Mouse (Mus musculus): ENCODE results near the gene Sec24a. TPM values are rescaled to one million over a fixed set of nuclear protein-coding genes. Genes with fewer than 3 reads are reported as not detected.
A peak's percentile ranks its signal among the peaks of the same experiment; 100 is the strongest.
"Not testable (repeated sequence)": the region's sequence is repeated elsewhere in the genome, so short reads cannot be mapped to it uniquely, and the experiment has no call there.

Gene Sec24a
- total RNA-seq, 2 experiments from 2014 or later: 17.8 to 19.4 TPM

- no peak for DNase-seq (ENCODE audit: low spot score in 2 of 2)
Observed at GRCm38 (mm10) chr11:51761241-51761640, 2.2 kb downstream of the Sec24a start.

GRCm38 (mm10) chr11:51759941-51760657 lies 3.3 kb downstream of the Sec24a start:
- DNase-seq (ENCODE audit: low spot score in 2 of 2): no peak

GRCm38 (mm10) chr11:51759251-51759650 lies 4.2 kb downstream of the Sec24a start:
- DNase-seq (ENCODE audit: low spot score in 2 of 2): no peak

- not testable (repeated sequence) for DNase-seq (ENCODE audit: low spot score in 2 of 2)
Observed at GRCm38 (mm10) chr11:51758207-51758606, 5.2 kb downstream of the Sec24a start.

GRCm38 (mm10) chr11:51757625-51758024 lies 5.8 kb downstream of the Sec24a start:
- no peak for DNase-seq (ENCODE audit: low spot score in 2 of 2)

- no peak for DNase-seq (ENCODE audit: low spot score in 2 of 2)
Observed at GRCm38 (mm10) chr11:51757023-51757422, 6.4 kb downstream of the Sec24a start.

GRCm38 (mm10) chr11:51756352-51756771 lies 7.1 kb downstream of the Sec24a start:
- DNase-seq (ENCODE audit: low spot score in 2 of 2): peak; percentile 85 to 90

GRCm38 (mm10) chr11:51755621-51756311 lies 7.7 kb downstream of the Sec24a start:
- DNase-seq (ENCODE audit: low spot score in 2 of 2): no peak

GRCm38 (mm10) chr11:51751623-51752225 lies 11.7 kb downstream of the Sec24a start:
- DNase-seq (ENCODE audit: low spot score in 2 of 2): not testable (repeated sequence)

- DNase-seq (ENCODE audit: low spot score in 2 of 2): no peak
Observed at GRCm38 (mm10) chr11:51746096-51746495, 17.3 kb downstream of the Sec24a start.

- no peak for DNase-seq (ENCODE audit: low spot score in 2 of 2)
Observed at GRCm38 (mm10) chr11:51740701-51741100, 22.7 kb downstream of the Sec24a start.

- DNase-seq (ENCODE audit: low spot score in 2 of 2): no peak
Observed at GRCm38 (mm10) chr11:51738651-51739403, 24.6 kb downstream of the Sec24a start.

GRCm38 (mm10) chr11:51734218-51734617 lies 29.2 kb downstream of the Sec24a start:
- DNase-seq (ENCODE audit: low spot score in 2 of 2): not testable (repeated sequence)

GRCm38 (mm10) chr11:51732883-51733282 lies 30.6 kb downstream of the Sec24a start:
- DNase-seq (ENCODE audit: low spot score in 2 of 2): no peak

GRCm38 (mm10) chr11:51721066-51721465 lies 42.4 kb downstream of the Sec24a start:
- no peak for DNase-seq (ENCODE audit: low spot score in 2 of 2)

- no peak for DNase-seq (ENCODE audit: low spot score in 2 of 2)
Observed at GRCm38 (mm10) chr11:51707080-51707479, 56.4 kb downstream of the Sec24a start.

GRCm38 (mm10) chr11:51706451-51706850 lies 57.0 kb downstream of the Sec24a start:
- no peak for DNase-seq (ENCODE audit: low spot score in 2 of 2)

GRCm38 (mm10) chr11:51703379-51703998 lies 59.9 kb downstream of the Sec24a start:
- DNase-seq (ENCODE audit: low spot score in 2 of 2): no peak

GRCm38 (mm10) chr11:51702831-51703230 lies 60.6 kb downstream of the Sec24a start:
- no peak for DNase-seq (ENCODE audit: low spot score in 2 of 2)

GRCm38 (mm10) chr11:51694984-51695383 lies 68.5 kb downstream of the Sec24a start:
- DNase-seq (ENCODE audit: low spot score in 2 of 2): no peak

- not testable (repeated sequence) for DNase-seq (ENCODE audit: low spot score in 2 of 2)
Observed at GRCm38 (mm10) chr11:51690597-51690996, 72.8 kb downstream of the Sec24a start.

Data from layer of hippocampus, adult 18-20 months (tissue).